Mouse (Mus musculus): ENCODE measurements around the gene Pm20d1. TPM values are rescaled to one million over a fixed set of nuclear protein-coding genes. Genes with fewer than 3 reads are reported as not detected.

The Pm20d1 gene
- polyA plus RNA-seq, 1 experiment from 2014 or later: 0.08 TPM

GRCm38 (mm10) chr1:131830561-131830960 is 33.4 kb downstream of the Pm20d1 start:
- Histone ChIP-seq H3K4me2 (ENCODE audit: low read depth, low read length) (no peak overlapping the region), H3K9me3 (ENCODE audit: control insufficient read depth, low read length) (no peaks in the 10 kb centered on the region), H3K27me3 (ENCODE audit: control insufficient read depth, insufficient read depth, low read length) (no peaks in the 10 kb centered on the region), H3K9ac (replicated peaks; ENCODE audit: low read depth, low read length) (no peak overlapping the region), H3K4me1 (ENCODE audit: control insufficient read depth, insufficient read depth, low read length) (peaks cover 19% of the 10 kb centered on the region), H3K27ac (ENCODE audit: low read depth, low read length) (no peak overlapping the region), H3K36me3 (ENCODE audit: control insufficient read depth, insufficient read depth, low read length) (no peaks in the 10 kb centered on the region), H3K4me3 (ENCODE audit: low read depth, low read length) (no peak overlapping the region)
- 93% methylated on average over 15 of the region's 15 CpGs for WGBS
- ATAC-seq (ENCODE audit: low read depth): no peak

DNA sequence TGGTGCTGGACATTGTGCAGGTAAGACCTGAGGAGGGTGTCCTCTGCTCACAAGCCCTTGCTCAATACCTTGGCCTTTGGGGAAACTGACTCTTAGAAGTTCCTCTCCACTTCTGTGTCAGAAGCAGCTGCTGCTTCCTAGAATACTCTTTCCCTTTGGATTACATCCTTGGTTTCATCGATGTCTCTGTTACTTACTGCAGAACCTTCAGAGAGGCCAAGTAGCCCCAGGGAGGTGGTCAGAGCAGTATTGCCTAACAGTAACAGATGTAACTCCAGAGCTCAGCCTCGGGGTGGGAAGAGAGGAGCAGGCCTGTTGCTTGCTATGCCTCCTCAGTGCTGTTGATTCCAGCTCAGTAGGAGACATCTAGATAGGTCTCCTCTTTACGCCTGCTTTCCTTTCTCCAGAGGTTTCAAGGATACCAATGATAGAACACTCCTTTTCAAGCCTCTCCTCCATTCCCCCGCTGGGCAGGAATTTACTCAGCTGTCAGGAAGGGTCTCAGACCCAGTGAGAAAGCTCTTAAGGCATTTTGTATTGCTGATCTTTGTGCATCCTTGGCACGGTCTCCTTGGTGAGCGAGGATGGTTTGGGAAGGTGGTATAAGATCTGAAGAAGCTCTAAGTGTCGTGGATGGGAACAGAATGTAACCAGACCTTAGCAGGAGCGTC is 33.9 kb downstream of the Pm20d1 start:
- Histone ChIP-seq H3K27me3 (ENCODE audit: control insufficient read depth, insufficient read depth, low read length) (no peaks in the 10 kb centered on the region), H3K4me1 (ENCODE audit: control insufficient read depth, insufficient read depth, low read length) (peaks cover 19% of the 10 kb centered on the region), H3K27ac (ENCODE audit: low read depth, low read length) (no peak overlapping the region), H3K4me3 (ENCODE audit: low read depth, low read length) (no peak overlapping the region), H3K4me2 (ENCODE audit: low read depth, low read length) (no peak overlapping the region), H3K36me3 (ENCODE audit: control insufficient read depth, insufficient read depth, low read length) (no peaks in the 10 kb centered on the region), H3K9me3 (ENCODE audit: control insufficient read depth, low read length) (no peaks in the 10 kb centered on the region), H3K9ac (replicated peaks; ENCODE audit: low read depth, low read length) (no peak overlapping the region)
- no peak for ATAC-seq (ENCODE audit: low read depth)
- 80% methylated on average over 8 of the region's 8 CpGs for WGBS

DNA sequence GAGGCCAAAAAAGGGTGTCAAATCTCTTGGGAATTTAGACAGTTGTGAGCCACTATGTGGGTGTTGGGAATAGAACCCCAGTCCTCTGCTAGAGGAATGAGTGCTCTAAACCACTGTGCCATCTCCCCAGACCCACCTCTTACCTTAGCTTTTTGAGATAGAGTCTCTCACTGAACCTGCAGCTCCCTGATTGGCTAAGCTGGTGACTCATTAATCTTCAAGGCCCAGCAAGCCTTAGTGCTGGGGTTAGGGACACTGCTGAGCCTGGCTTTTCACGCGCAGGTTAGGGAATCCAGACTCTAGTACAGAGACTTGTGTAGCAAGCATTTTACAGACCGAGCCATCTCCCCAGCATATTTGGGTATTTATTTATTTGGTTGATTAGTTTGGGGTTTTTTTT is 39.9 kb downstream of the Pm20d1 start:
- Histone ChIP-seq H3K4me2 (ENCODE audit: low read depth, low read length) (no peak overlapping the region), H3K9me3 (ENCODE audit: control insufficient read depth, low read length) (no peaks in the 10 kb centered on the region), H3K27ac (ENCODE audit: low read depth, low read length) (no peak overlapping the region), H3K27me3 (ENCODE audit: control insufficient read depth, insufficient read depth, low read length) (no peaks in the 10 kb centered on the region), H3K4me3 (ENCODE audit: low read depth, low read length) (no peak overlapping the region), H3K36me3 (ENCODE audit: control insufficient read depth, insufficient read depth, low read length) (peaks cover 8% of the 10 kb centered on the region), H3K4me1 (ENCODE audit: control insufficient read depth, insufficient read depth, low read length) (peaks cover 1% of the 10 kb centered on the region; the same call in 1 of the 2 replicates), H3K9ac (replicated peaks; ENCODE audit: low read depth, low read length) (no peak overlapping the region)
- ATAC-seq (ENCODE audit: low read depth): no peak
- WGBS: 79% methylated on average over 3 of the region's 3 CpGs

GRCm38 (mm10) chr1:131838542-131838941 is 41.4 kb downstream of the Pm20d1 start:
- no peak overlapping the region for H3K4me3 ChIP-seq (ENCODE audit: low read depth, low read length)
- peaks cover 9% of the 10 kb centered on the region for H3K36me3 ChIP-seq (ENCODE audit: control insufficient read depth, insufficient read depth, low read length)
- no peaks in the 10 kb centered on the region for H3K4me1 ChIP-seq (ENCODE audit: control insufficient read depth, insufficient read depth, low read length)
- no peak overlapping the region for H3K27ac ChIP-seq (ENCODE audit: low read depth, low read length)
- ATAC-seq (ENCODE audit: low read depth): no peak
- H3K4me2 ChIP-seq (ENCODE audit: low read depth, low read length): no peak overlapping the region
- no peak overlapping the region for H3K9ac ChIP-seq (replicated peaks; ENCODE audit: low read depth, low read length)
- no peaks in the 10 kb centered on the region for H3K9me3 ChIP-seq (ENCODE audit: control insufficient read depth, low read length)
- 90% methylated on average over 5 of the region's 5 CpGs for WGBS
- no peaks in the 10 kb centered on the region for H3K27me3 ChIP-seq (ENCODE audit: control insufficient read depth, insufficient read depth, low read length)

DNA sequence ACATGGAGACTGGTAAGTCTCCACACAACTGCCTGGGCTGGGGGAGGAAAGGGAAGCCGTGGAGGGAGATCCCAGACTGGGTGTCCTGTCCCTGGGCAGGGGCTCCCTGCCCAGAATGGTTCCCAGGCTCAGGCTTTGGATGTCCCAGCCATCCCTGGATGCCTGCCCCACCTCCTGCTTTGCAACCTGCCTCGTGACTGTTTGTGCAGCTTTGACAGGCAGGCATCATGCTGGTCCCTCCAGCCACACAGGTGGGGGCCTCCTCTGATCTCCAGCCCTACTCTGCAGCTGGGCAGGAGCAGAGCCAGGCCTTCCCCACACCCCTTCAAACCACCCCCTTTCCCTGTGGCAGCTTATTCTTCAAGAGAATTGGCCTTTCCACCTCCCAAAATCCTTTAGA is 42.1 kb downstream of the Pm20d1 start:
- WGBS: 52% methylated on average over 2 of the region's 2 CpGs
- no peak overlapping the region for H3K4me2 ChIP-seq (ENCODE audit: low read depth, low read length)
- no peaks in the 10 kb centered on the region for H3K4me1 ChIP-seq (ENCODE audit: control insufficient read depth, insufficient read depth, low read length)

DNA sequence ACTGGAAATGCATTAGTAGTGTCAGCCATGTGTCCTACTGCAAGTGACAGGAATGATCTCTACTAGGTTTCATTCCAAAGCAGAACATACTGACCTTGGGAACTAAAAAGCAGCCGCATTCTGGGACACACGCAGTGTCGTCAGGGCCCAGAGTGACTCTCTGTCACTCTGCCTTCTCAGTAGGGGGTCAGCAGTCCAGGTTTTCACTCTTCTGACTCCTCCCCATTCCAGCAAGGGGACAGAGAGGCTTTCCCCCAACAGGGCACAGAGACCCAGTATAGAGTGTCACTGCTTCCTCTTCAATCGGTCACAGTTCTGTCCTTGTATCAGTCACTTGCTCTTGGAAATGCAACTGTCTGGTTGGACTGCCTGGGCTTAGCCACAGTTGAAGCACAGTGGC is 45.0 kb downstream of the Pm20d1 start:
- Histone ChIP-seq H3K4me1 (ENCODE audit: control insufficient read depth, insufficient read depth, low read length) (no peaks in the 10 kb centered on the region), H3K4me2 (ENCODE audit: low read depth, low read length) (no peak overlapping the region), H3K27me3 (ENCODE audit: control insufficient read depth, insufficient read depth, low read length) (no peaks in the 10 kb centered on the region), H3K4me3 (ENCODE audit: low read depth, low read length) (no peak overlapping the region), H3K27ac (ENCODE audit: low read depth, low read length) (no peak overlapping the region), H3K36me3 (ENCODE audit: control insufficient read depth, insufficient read depth, low read length) (peaks cover 24% of the 10 kb centered on the region), H3K9me3 (ENCODE audit: control insufficient read depth, low read length) (no peaks in the 10 kb centered on the region), H3K9ac (replicated peaks; ENCODE audit: low read depth, low read length) (no peak overlapping the region)
- 87% methylated on average over 4 of the region's 4 CpGs for WGBS
- no peak for ATAC-seq (ENCODE audit: low read depth)

More for the DNA sequence above, 42.1 kb downstream of the Pm20d1 start:
- Histone ChIP-seq H3K9ac (replicated peaks; ENCODE audit: low read depth, low read length) (no peak overlapping the region), H3K36me3 (ENCODE audit: control insufficient read depth, insufficient read depth, low read length) (peaks cover 17% of the 10 kb centered on the region), H3K4me3 (ENCODE audit: low read depth, low read length) (no peak overlapping the region), H3K27ac (ENCODE audit: low read depth, low read length) (no peak overlapping the region), H3K27me3 (ENCODE audit: control insufficient read depth, insufficient read depth, low read length) (no peaks in the 10 kb centered on the region), H3K9me3 (ENCODE audit: control insufficient read depth, low read length) (no peaks in the 10 kb centered on the region)
- no peak for ATAC-seq (ENCODE audit: low read depth)

GRCm38 (mm10) chr1:131843758-131844157 is 46.6 kb downstream of the Pm20d1 start:
- Histone ChIP-seq H3K9ac (replicated peaks; ENCODE audit: low read depth, low read length) (no peak overlapping the region), H3K27ac (ENCODE audit: low read depth, low read length) (no peak overlapping the region), H3K4me2 (ENCODE audit: low read depth, low read length) (no peak overlapping the region), H3K4me1 (ENCODE audit: control insufficient read depth, insufficient read depth, low read length) (no peaks in the 10 kb centered on the region), H3K27me3 (ENCODE audit: control insufficient read depth, insufficient read depth, low read length) (no peaks in the 10 kb centered on the region), H3K9me3 (ENCODE audit: control insufficient read depth, low read length) (no peaks in the 10 kb centered on the region), H3K36me3 (ENCODE audit: control insufficient read depth, insufficient read depth, low read length) (peaks cover 27% of the 10 kb centered on the region), H3K4me3 (ENCODE audit: low read depth, low read length) (no peak overlapping the region)
- ATAC-seq (ENCODE audit: low read depth): no peak
- 94% methylated on average over 10 of the region's 10 CpGs for WGBS

DNA sequence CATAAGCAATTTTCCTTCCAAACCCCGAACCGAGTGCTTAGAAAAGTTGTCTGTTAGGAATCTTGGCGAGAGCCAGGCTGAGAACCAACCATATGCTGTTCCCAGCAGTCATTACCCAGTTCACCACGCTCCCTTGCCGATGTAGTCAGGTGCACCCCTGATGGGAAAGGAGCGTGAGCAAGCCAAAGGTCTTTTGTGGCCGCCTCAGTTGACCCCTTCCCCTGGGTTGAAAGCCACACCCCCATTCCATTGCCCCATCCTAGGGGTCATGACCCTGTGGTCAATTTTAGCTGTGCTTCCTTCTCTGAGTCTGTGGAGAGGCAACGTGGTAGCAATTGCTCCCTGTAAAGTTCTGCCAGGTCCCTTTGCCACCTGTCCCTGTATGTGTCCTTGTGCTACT is 47.7 kb downstream of the Pm20d1 start:
- Histone ChIP-seq H3K4me2 (ENCODE audit: low read depth, low read length) (no peak overlapping the region), H3K9ac (replicated peaks; ENCODE audit: low read depth, low read length) (no peak overlapping the region), H3K36me3 (ENCODE audit: control insufficient read depth, insufficient read depth, low read length) (peaks cover 27% of the 10 kb centered on the region), H3K27ac (ENCODE audit: low read depth, low read length) (no peak overlapping the region), H3K4me1 (ENCODE audit: control insufficient read depth, insufficient read depth, low read length) (no peaks in the 10 kb centered on the region), H3K9me3 (ENCODE audit: control insufficient read depth, low read length) (no peaks in the 10 kb centered on the region), H3K27me3 (ENCODE audit: control insufficient read depth, insufficient read depth, low read length) (no peaks in the 10 kb centered on the region), H3K4me3 (ENCODE audit: low read depth, low read length) (no peak overlapping the region)
- ATAC-seq (ENCODE audit: low read depth): no peak
- whole genome bisulfite sequencing: 55% methylated on average over 8 of the region's 8 CpGs

DNA sequence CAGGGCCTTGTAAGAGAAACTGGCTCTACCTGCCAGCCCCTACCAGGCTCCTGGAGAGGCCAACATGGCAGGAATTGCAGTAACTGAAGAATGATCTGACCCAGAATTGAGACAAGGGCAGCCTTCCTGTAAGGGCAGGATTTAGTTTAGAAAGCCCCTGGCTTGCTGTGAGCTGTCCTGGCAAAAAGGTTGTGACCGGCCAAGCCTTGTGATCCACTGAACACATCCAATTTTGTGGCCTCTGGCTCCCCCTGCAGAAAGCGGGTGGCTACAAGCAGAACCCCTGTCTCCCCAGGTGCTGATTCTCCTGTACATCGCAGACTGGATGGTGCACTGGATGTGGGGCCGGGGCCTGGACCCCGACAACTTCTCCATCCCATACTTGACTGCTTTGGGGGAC is 49.1 kb downstream of the Pm20d1 start:
- no peaks in the 10 kb centered on the region for H3K9me3 ChIP-seq (ENCODE audit: control insufficient read depth, low read length)

More for the DNA sequence above, 49.1 kb downstream of the Pm20d1 start:
- ATAC-seq (ENCODE audit: low read depth): no peak
- no peak overlapping the region for H3K27ac ChIP-seq (ENCODE audit: low read depth, low read length)
- H3K4me3 ChIP-seq (ENCODE audit: low read depth, low read length): no peak overlapping the region
- H3K36me3 ChIP-seq (ENCODE audit: control insufficient read depth, insufficient read depth, low read length): peaks cover 22% of the 10 kb centered on the region
- WGBS: 81% methylated on average over 5 of the region's 5 CpGs
- H3K4me2 ChIP-seq (ENCODE audit: low read depth, low read length): no peak overlapping the region
- no peaks in the 10 kb centered on the region for H3K27me3 ChIP-seq (ENCODE audit: control insufficient read depth, insufficient read depth, low read length)
- H3K4me1 ChIP-seq (ENCODE audit: control insufficient read depth, insufficient read depth, low read length): no peaks in the 10 kb centered on the region
- H3K9ac ChIP-seq (replicated peaks; ENCODE audit: low read depth, low read length): no peak overlapping the region
